Mouse (Mus musculus) left cerebral cortex, postnatal 14 days (tissue): ENCODE results near the gene Utp15. TPM values are rescaled to one million over a fixed set of nuclear protein-coding genes. Genes with fewer than 3 reads are reported as not detected.

Source experiments
- DNase-seq, 2 experiments: peaks; one replicate each; pipeline ENCODE4 v3.0.0; 2021 to 2022; ENCODE audit warnings: low spot score in 2 of 2, mixed read lengths in 1 of 2
- intact Hi-C: fragments of 180-260 bp; cut with DNase I; formaldehyde crosslinking; loops from one replicate; pipeline ENCODE4 v1.15.1; 2025
- long read RNA-seq, 2 experiments: library from polyadenylated mRNA; stranded (forward); transcript quantifications; one replicate each; pipeline ENCODE4 v2.0.0; 2021
- total RNA-seq, 2 experiments: library from RNA; stranded (reverse); gene quantifications; 2 replicates each; pipeline ENCODE4 v1.2.3; 2021

Gene Utp15
- 10 to 100 TPM; 18.1 to 18.8 TPM for total RNA-seq
- long read RNA-seq, experiment 1, full-length matches to known transcripts = 16 of 19 reads
- long read RNA-seq, experiment 1, partial matches to known transcripts = 2 of 19 reads
- long read RNA-seq, experiment 1, other reads (novel, unspliced or antisense) = 1 of 19 reads
- long read RNA-seq, experiment 2, full-length matches to known transcripts = 14 of 18 reads
- long read RNA-seq, experiment 2, partial matches to known transcripts = 1 of 18 reads
- long read RNA-seq, experiment 2, other reads (novel, unspliced or antisense) = 3 of 18 reads

- peak; percentile 99 for DNase-seq
- intact Hi-C loops = loop anchor here (5.0 kb wide), 2 partner anchors 34 to 54 kb away; partner anchors contain the start of gene Btf3
These were observed at the start of gene Utp15, which contains the start of gene Ankra2 for GRCm38 (mm10) chr13:98262636-98263457. Gene Utp15 (minus strand): TSS chr13:98263041. Gene Ankra2 (plus strand): TSS chr13:98263074.

- DNase-seq = no peak
- intact Hi-C loops = no loop called here
These were observed 48.8 kb upstream of the Utp15 start for GRCm38 (mm10) chr13:98311597-98311996.

GRCm38 (mm10) chr13:98308724-98309123, 45.9 kb upstream of the Utp15 start:
- no peak for DNase-seq
- intact Hi-C loops = no loop called here

GRCm38 (mm10) chr13:98308004-98308403, 45.2 kb upstream of the Utp15 start:
- intact Hi-C loops = no loop called here
- DNase-seq = no peak

GRCm38 (mm10) chr13:98306852-98307475, 44.1 kb upstream of the Utp15 start:
- intact Hi-C loops = no loop called here
- peak; percentile 34 to 39 for DNase-seq

GRCm38 (mm10) chr13:98306393-98306792, 43.6 kb upstream of the Utp15 start:
- intact Hi-C loops = no loop called here
- DNase-seq = no peak

GRCm38 (mm10) chr13:98305257-98305656, 42.4 kb upstream of the Utp15 start:
- intact Hi-C loops = no loop called here
- DNase-seq = no peak

- intact Hi-C loops = loop anchor here (5.0 kb wide), 1 partner anchor 37 kb away; the partner anchor contains the start of genes Ankra2 and Utp15
- DNase-seq = peak; percentile 83 to 90
These were observed 36.3 kb upstream of the Utp15 start for GRCm38 (mm10) chr13:98298833-98299758.

GRCm38 (mm10) chr13:98297883-98298482, 35.1 kb upstream of the Utp15 start:
- intact Hi-C loops = loop anchor here (5.0 kb wide), 1 partner anchor 36 kb away; the partner anchor contains the start of genes Ankra2 and Utp15

GRCm38 (mm10) chr13:98296072-98296471, 33.2 kb upstream of the Utp15 start:
- intact Hi-C loops = loop anchor here (5.0 kb wide), 1 partner anchor 34 kb away; the partner anchor contains the start of genes Ankra2 and Utp15
- DNase-seq = no peak

More at GRCm38 (mm10) chr13:98297883-98298482, 35.1 kb upstream of the Utp15 start:
- no peak for DNase-seq

- DNase-seq = no peak
- intact Hi-C loops = no loop called here
These were observed 28.9 kb upstream of the Utp15 start for GRCm38 (mm10) chr13:98291712-98292111.

GRCm38 (mm10) chr13:98290719-98291118, 27.9 kb upstream of the Utp15 start:
- intact Hi-C loops = no loop called here
- no peak for DNase-seq

GRCm38 (mm10) chr13:98280990-98281650, 18.3 kb upstream of the Utp15 start:
- intact Hi-C loops = no loop called here
- DNase-seq = no peak

GRCm38 (mm10) chr13:98279686-98280085, 16.8 kb upstream of the Utp15 start, which contains the start of gene Gm21976:
Gene Gm21976 (plus strand): TSS chr13:98279887.
- DNase-seq = no peak
- intact Hi-C loops = no loop called here

- intact Hi-C loops = no loop called here
- no peak for DNase-seq
These were observed 14.7 kb upstream of the Utp15 start for GRCm38 (mm10) chr13:98277501-98277900.

- intact Hi-C loops = no loop called here
- no peak for DNase-seq
These were observed 13.4 kb upstream of the Utp15 start for GRCm38 (mm10) chr13:98276253-98276652.

GRCm38 (mm10) chr13:98275646-98276045, 12.8 kb upstream of the Utp15 start:
- DNase-seq = no peak
- intact Hi-C loops = no loop called here

GRCm38 (mm10) chr13:98274023-98274422, 11.2 kb upstream of the Utp15 start:
- intact Hi-C loops = no loop called here
- DNase-seq = no peak
